Mouse (Mus musculus) stomach, postnatal 0 days (tissue): ENCODE results near the gene Cdk8.

ENCODE experiments used
- CTCF ChIP-seq: IDR thresholded peaks from 2 replicates; pipeline ENCODE4 v1.5.1; 2016; ENCODE audit warnings: antibody characterized with exemption, low read depth, mild to moderate bottlenecking, moderate library complexity
- EP300 ChIP-seq: optimal IDR thresholded peaks from 2 replicates; pipeline ENCODE3; 2016; ENCODE audit warnings: antibody characterized with exemption

DNA sequence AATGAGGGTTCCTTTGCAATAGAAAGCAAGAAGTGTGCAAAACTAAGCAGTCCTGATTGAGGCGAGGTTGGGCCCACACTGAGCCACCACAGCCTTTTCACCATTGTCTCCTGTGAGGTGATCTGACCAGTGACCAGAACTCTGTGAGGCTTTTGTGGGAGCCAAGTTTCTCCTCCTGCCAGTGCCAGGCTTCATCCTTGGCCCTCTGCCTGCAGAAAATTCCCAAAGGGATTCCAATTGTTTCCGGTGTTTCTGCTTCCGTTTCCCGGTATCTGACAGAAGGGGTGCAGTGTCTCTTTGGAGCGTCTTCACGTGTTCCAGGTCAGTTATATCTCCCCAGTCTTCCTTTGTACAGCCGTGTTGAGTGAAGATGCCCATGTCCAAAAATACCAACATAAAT, 42.3 kb upstream of the Cdk8 start:
- no peak for TF ChIP-seq CTCF
- no peak for TF ChIP-seq EP300
